Mouse (Mus musculus) midbrain, embryonic 13.5 days (tissue): ENCODE results near the gene Tuba3b. TPM values are rescaled to one million over a fixed set of nuclear protein-coding genes. Genes with fewer than 3 reads are reported as not detected.

Experiments
- ATAC-seq: fragments of 200-750 bp; cut with Nextera tagmentation; 2 replicates; pipeline ENCODE4 v1.8.0; 2017; ENCODE audit warnings: mild to moderate bottlenecking, moderate TSS enrichment, moderate library complexity
- H3K27ac ChIP-seq: fragments of 300-500 bp; sonication (generic); 2 replicates; pipeline ENCODE4 v1.5.1; 2015; ENCODE audit warnings: inconsistent platforms, mild to moderate bottlenecking, moderate library complexity
- H3K27me3 ChIP-seq: fragments of 300-500 bp; sonication (generic); 2 replicates; pipeline ENCODE4 v1.6.1; 2015; ENCODE audit warnings: mild to moderate bottlenecking, inconsistent platforms
- H3K36me3 ChIP-seq: fragments of 300-500 bp; sonication (generic); 2 replicates; pipeline ENCODE4 v1.6.1; 2015; ENCODE audit warnings: mild to moderate bottlenecking, inconsistent platforms
- H3K4me1 ChIP-seq: fragments of 300-500 bp; sonication (generic); replicated peaks from 2 replicates; pipeline ENCODE4 v1.6.1; 2015; ENCODE audit warnings: inconsistent platforms
- H3K4me2 ChIP-seq: fragments of 300-500 bp; sonication (generic); replicated peaks from 2 replicates; pipeline ENCODE4 v1.6.1; 2015; ENCODE audit warnings: moderate library complexity, mild to moderate bottlenecking, inconsistent platforms
- H3K4me3 ChIP-seq: fragments of 300-500 bp; sonication (generic); replicated peaks from 2 replicates; pipeline ENCODE4 v1.5.1; 2015; ENCODE audit warnings: mild to moderate bottlenecking, inconsistent platforms
- H3K9ac ChIP-seq: fragments of 300-500 bp; sonication (generic); replicated peaks from 2 replicates; pipeline ENCODE4 v1.6.1; 2015; ENCODE audit warnings: mild to moderate bottlenecking, inconsistent platforms
- H3K9me3 ChIP-seq: fragments of 300-500 bp; sonication (generic); 2 replicates; pipeline ENCODE4 v1.6.1; 2016; ENCODE audit warnings: mild to moderate bottlenecking, inconsistent platforms
- WGBS: fragments of 180-500 bp; shearing (Covaris S2); methylation state at CpG from one replicate; pipeline ENCODE4 v1.1.7; 2015; 5-methylcytosine and 5-hydroxymethylcytosine counted together
- polyA plus RNA-seq: library from polyadenylated mRNA; unstranded; fragments of >200 nt; fragmentation: Nextera tagmentation; extraction: Ambion mirVana; gene quantifications from 2 replicates; pipeline ENCODE4 v1.2.1, GENCODE M21; 2015

Gene Tuba3b
- polyA plus RNA-seq, 1 experiment from 2014 or later: not detected

GRCm38 (mm10) chr6:145610901-145611300 is 4.7 kb upstream of the Tuba3b start:
- H3K4me3 ChIP-seq: no peak overlapping the region
- H3K36me3 ChIP-seq: no peaks in the 10 kb centered on the region
- H3K9ac ChIP-seq: no peak overlapping the region
- peaks cover 4% of the 10 kb centered on the region; the same call in 1 of the 2 replicates for H3K4me1 ChIP-seq
- H3K9me3 ChIP-seq: no peaks in the 10 kb centered on the region
- no peak overlapping the region for H3K27ac ChIP-seq
- no peak overlapping the region for H3K4me2 ChIP-seq
- ATAC-seq: no peak
- no peaks in the 10 kb centered on the region for H3K27me3 ChIP-seq
- 79% methylated on average over 5 of the region's 5 CpGs for WGBS

GRCm38 (mm10) chr6:145612611-145613010 is 2.9 kb upstream of the Tuba3b start:
- H3K4me2 ChIP-seq: no peak overlapping the region

GRCm38 (mm10) chr6:145614219-145614618 is 1.3 kb upstream of the Tuba3b start, which contains the start of gene Lmntd1:
Gene Lmntd1, minus strand, starts transcription at chr6:145614319.
- ATAC-seq: no peak

More at GRCm38 (mm10) chr6:145612611-145613010, 2.9 kb upstream of the Tuba3b start:
- Histone ChIP-seq H3K4me1 (peaks cover 4% of the 10 kb centered on the region; the same call in 1 of the 2 replicates), H3K4me3 (no peak overlapping the region), H3K27ac (no peak overlapping the region), H3K9me3 (no peaks in the 10 kb centered on the region), H3K36me3 (no peaks in the 10 kb centered on the region), H3K9ac (no peak overlapping the region), H3K27me3 (no peaks in the 10 kb centered on the region)
- 81% methylated on average over 3 of the region's 3 CpGs for WGBS
- ATAC-seq: no peak

GRCm38 (mm10) chr6:145616402-145617229 is 1.1 kb downstream of the Tuba3b start:
- H3K36me3 ChIP-seq: no peaks in the 10 kb centered on the region
- ATAC-seq: no peak
- no peaks in the 10 kb centered on the region for H3K27me3 ChIP-seq
- no peak overlapping the region for H3K4me2 ChIP-seq
- no peak overlapping the region for H3K27ac ChIP-seq
- 88% methylated on average over 5 of the region's 5 CpGs for WGBS
- H3K9me3 ChIP-seq: no peaks in the 10 kb centered on the region
- no peak overlapping the region for H3K9ac ChIP-seq
- peaks cover 4% of the 10 kb centered on the region; the same call in 1 of the 2 replicates for H3K4me1 ChIP-seq
- no peak overlapping the region for H3K4me3 ChIP-seq

More at GRCm38 (mm10) chr6:145614219-145614618, 1.3 kb upstream of the Tuba3b start, which contains the start of gene Lmntd1:
- Histone ChIP-seq H3K4me3 (no peak within 1 kb of the TSS), H3K9ac (no peak within 1 kb of the TSS), H3K4me2 (no peak within 1 kb of the TSS), H3K9me3 (no peaks in the 10 kb centered on the region), H3K27ac (no peak within 1 kb of the TSS), H3K36me3 (no peaks in the 10 kb centered on the region), H3K27me3 (no peaks in the 10 kb centered on the region), H3K4me1 (peaks cover 4% of the 10 kb centered on the region; the same call in 1 of the 2 replicates)
- 90% methylated on average over 7 of the region's 7 CpGs for WGBS

GRCm38 (mm10) chr6:145623141-145623540 is 7.6 kb downstream of the Tuba3b start:
- Histone ChIP-seq H3K9me3 (no peaks in the 10 kb centered on the region), H3K36me3 (no peaks in the 10 kb centered on the region), H3K9ac (no peak overlapping the region), H3K4me1 (no peaks in the 10 kb centered on the region), H3K27ac (no peak overlapping the region), H3K4me3 (no peak overlapping the region), H3K4me2 (no peak overlapping the region), H3K27me3 (no peaks in the 10 kb centered on the region)
- 87% methylated on average over 4 of the region's 4 CpGs for WGBS
- no peak for ATAC-seq

GRCm38 (mm10) chr6:145630269-145630668 is 14.7 kb downstream of the Tuba3b start:
- Histone ChIP-seq H3K4me1 (no peaks in the 10 kb centered on the region), H3K4me2 (no peak overlapping the region), H3K4me3 (no peak overlapping the region), H3K27me3 (no peaks in the 10 kb centered on the region), H3K9ac (no peak overlapping the region), H3K36me3 (no peaks in the 10 kb centered on the region), H3K9me3 (peaks cover 3% of the 10 kb centered on the region; the same call in 1 of the 2 replicates), H3K27ac (no peak overlapping the region)
- no peak for ATAC-seq
- 65% methylated on average over 6 of the region's 6 CpGs for WGBS

- H3K27ac ChIP-seq: no peak overlapping the region
- no peaks in the 10 kb centered on the region for H3K27me3 ChIP-seq
- ATAC-seq: no peak
- no peaks in the 10 kb centered on the region for H3K36me3 ChIP-seq
- no peaks in the 10 kb centered on the region for H3K4me1 ChIP-seq
- H3K4me2 ChIP-seq: no peak overlapping the region
- H3K9me3 ChIP-seq: peaks cover 3% of the 10 kb centered on the region; the same call in 1 of the 2 replicates
- 85% methylated on average over 2 of the region's 2 CpGs for WGBS
- no peak overlapping the region for H3K4me3 ChIP-seq
- H3K9ac ChIP-seq: no peak overlapping the region
Observed at GRCm38 (mm10) chr6:145634454-145634853, 18.9 kb downstream of the Tuba3b start.

GRCm38 (mm10) chr6:145636682-145637081 is 21.1 kb downstream of the Tuba3b start:
- Histone ChIP-seq H3K27me3 (no peaks in the 10 kb centered on the region), H3K9ac (no peak overlapping the region), H3K4me2 (no peak overlapping the region), H3K27ac (no peak overlapping the region), H3K36me3 (no peaks in the 10 kb centered on the region), H3K4me3 (no peak overlapping the region), H3K4me1 (no peaks in the 10 kb centered on the region), H3K9me3 (peaks cover 7% of the 10 kb centered on the region)
- no peak for ATAC-seq
- WGBS: 89% methylated on average over 4 of the region's 4 CpGs

GRCm38 (mm10) chr6:145638248-145638647 is 22.7 kb downstream of the Tuba3b start:
- no peaks in the 10 kb centered on the region for H3K4me1 ChIP-seq
- no peaks in the 10 kb centered on the region for H3K36me3 ChIP-seq
- peaks cover 3% of the 10 kb centered on the region; the same call in 1 of the 2 replicates for H3K9me3 ChIP-seq
- H3K9ac ChIP-seq: no peak overlapping the region
- WGBS: 80% methylated on average over 6 of the region's 6 CpGs
- H3K4me2 ChIP-seq: no peak overlapping the region
- H3K4me3 ChIP-seq: no peak overlapping the region
- H3K27ac ChIP-seq: no peak overlapping the region
- ATAC-seq: no peak
- H3K27me3 ChIP-seq: no peaks in the 10 kb centered on the region

- 92% methylated on average over 4 of the region's 4 CpGs for WGBS
Observed at GRCm38 (mm10) chr6:145640971-145641506, 25.5 kb downstream of the Tuba3b start.

GRCm38 (mm10) chr6:145651976-145652375 is 36.4 kb downstream of the Tuba3b start:
- 82% methylated on average over 2 of the region's 2 CpGs for WGBS
- ATAC-seq: no peak
- Histone ChIP-seq H3K36me3 (no peaks in the 10 kb centered on the region), H3K27ac (no peak overlapping the region), H3K4me1 (peaks cover 11% of the 10 kb centered on the region), H3K4me3 (no peak overlapping the region), H3K27me3 (no peaks in the 10 kb centered on the region), H3K9ac (no peak overlapping the region), H3K4me2 (no peak overlapping the region), H3K9me3 (no peaks in the 10 kb centered on the region)

More at GRCm38 (mm10) chr6:145640971-145641506, 25.5 kb downstream of the Tuba3b start:
- Histone ChIP-seq H3K4me2 (no peak overlapping the region), H3K27ac (no peak overlapping the region), H3K4me1 (no peaks in the 10 kb centered on the region), H3K36me3 (no peaks in the 10 kb centered on the region), H3K9me3 (peaks cover 3% of the 10 kb centered on the region; the same call in 1 of the 2 replicates), H3K9ac (no peak overlapping the region), H3K4me3 (no peak overlapping the region), H3K27me3 (no peaks in the 10 kb centered on the region)
- ATAC-seq: no peak

GRCm38 (mm10) chr6:145652986-145653385 is 37.4 kb downstream of the Tuba3b start:
- H3K27ac ChIP-seq: no peak overlapping the region
- no peak overlapping the region for H3K9ac ChIP-seq
- H3K9me3 ChIP-seq: no peaks in the 10 kb centered on the region
- no peaks in the 10 kb centered on the region for H3K27me3 ChIP-seq
- WGBS: 82% methylated on average over 5 of the region's 5 CpGs
- no peaks in the 10 kb centered on the region for H3K36me3 ChIP-seq
- H3K4me2 ChIP-seq: no peak overlapping the region
- no peak for ATAC-seq
- H3K4me3 ChIP-seq: no peak overlapping the region
- peaks cover 11% of the 10 kb centered on the region for H3K4me1 ChIP-seq
